Mouse (Mus musculus): ENCODE results near the gene Tns2. TPM values are rescaled to one million over a fixed set of nuclear protein-coding genes. Genes with fewer than 3 reads are reported as not detected.
"Not testable (repeated sequence)": the region's sequence is repeated elsewhere in the genome, so short reads cannot be mapped to it uniquely, and the experiment has no call there.

Gene Tns2
- polyA plus RNA-seq, 1 experiment from 2014 or later = 40.1 TPM

GRCm38 (mm10) chr15:102077111-102077677, 23.0 kb upstream of the Tns2 start:
- no peaks in the 10 kb centered on the region for H3K27me3 ChIP-seq
- no peak for ATAC-seq (ENCODE audit: insufficient number of reproducible peaks, insufficient read depth, low FRiP score, low TSS enrichment, low read depth)
- 90% methylated on average over 2 of the region's 2 CpGs for WGBS
- no peak overlapping the region for H3K27ac ChIP-seq
- H3K9me3 ChIP-seq = no peaks in the 10 kb centered on the region
- H3K4me2 ChIP-seq = no peak overlapping the region
- H3K36me3 ChIP-seq = peaks cover 5% of the 10 kb centered on the region
- no peak overlapping the region for H3K4me3 ChIP-seq
- H3K9ac ChIP-seq = no peak overlapping the region
- H3K4me1 ChIP-seq = peaks cover 13% of the 10 kb centered on the region

GRCm38 (mm10) chr15:102079221-102079620, 21.0 kb upstream of the Tns2 start:
- Histone ChIP-seq H3K4me2 (no peak overlapping the region), H3K27ac (no peak overlapping the region), H3K9me3 (no peaks in the 10 kb centered on the region), H3K4me1 (peaks cover 11% of the 10 kb centered on the region), H3K27me3 (no peaks in the 10 kb centered on the region), H3K36me3 (peaks cover 24% of the 10 kb centered on the region), H3K4me3 (no peak overlapping the region), H3K9ac (no peak overlapping the region)
- 74% methylated on average over 4 of the region's 4 CpGs for WGBS
- no peak for ATAC-seq (ENCODE audit: insufficient number of reproducible peaks, insufficient read depth, low FRiP score, low TSS enrichment, low read depth)

- not testable (repeated sequence) for ATAC-seq (ENCODE audit: insufficient number of reproducible peaks, insufficient read depth, low FRiP score, low TSS enrichment, low read depth)
These were observed 20.3 kb upstream of the Tns2 start for GRCm38 (mm10) chr15:102079924-102080323.

GRCm38 (mm10) chr15:102080429-102080828, 19.8 kb upstream of the Tns2 start:
- H3K27me3 ChIP-seq = no peaks in the 10 kb centered on the region
- 71% methylated on average over 2 of the region's 2 CpGs for WGBS
- no peak overlapping the region for H3K9ac ChIP-seq
- no peaks in the 10 kb centered on the region for H3K9me3 ChIP-seq
- peaks cover 5% of the 10 kb centered on the region for H3K4me1 ChIP-seq
- H3K4me3 ChIP-seq = no peak overlapping the region
- H3K4me2 ChIP-seq = no peak overlapping the region
- ATAC-seq (ENCODE audit: insufficient number of reproducible peaks, insufficient read depth, low FRiP score, low TSS enrichment, low read depth) = no peak
- H3K27ac ChIP-seq = no peak overlapping the region
- H3K36me3 ChIP-seq = peaks cover 35% of the 10 kb centered on the region

More at GRCm38 (mm10) chr15:102079924-102080323, 20.3 kb upstream of the Tns2 start:
- not testable (repeated sequence) for H3K4me3 ChIP-seq, H3K9me3 ChIP-seq, H3K9ac ChIP-seq, H3K27me3 ChIP-seq, H3K4me2 ChIP-seq, H3K27ac ChIP-seq
- H3K4me1 ChIP-seq = peaks cover 10% of the 10 kb centered on the region
- peaks cover 31% of the 10 kb centered on the region for H3K36me3 ChIP-seq
- WGBS = 68% methylated on average over 8 of the region's 8 CpGs

GRCm38 (mm10) chr15:102082148-102082547, 18.1 kb upstream of the Tns2 start:
- Histone ChIP-seq H3K4me2 (no peak overlapping the region), H3K9me3 (no peaks in the 10 kb centered on the region), H3K9ac (no peak overlapping the region), H3K4me3 (no peak overlapping the region), H3K4me1 (no peaks in the 10 kb centered on the region), H3K27me3 (no peaks in the 10 kb centered on the region), H3K27ac (no peak overlapping the region), H3K36me3 (peaks cover 50% of the 10 kb centered on the region)
- ATAC-seq (ENCODE audit: insufficient number of reproducible peaks, insufficient read depth, low FRiP score, low TSS enrichment, low read depth) = no peak
- WGBS = 86% methylated on average over 4 of the region's 4 CpGs

GRCm38 (mm10) chr15:102083028-102083427, 17.2 kb upstream of the Tns2 start:
- ATAC-seq (ENCODE audit: insufficient number of reproducible peaks, insufficient read depth, low FRiP score, low TSS enrichment, low read depth) = no peak

GRCm38 (mm10) chr15:102089914-102090585, 10.2 kb upstream of the Tns2 start:
- Histone ChIP-seq H3K27me3 (no peaks in the 10 kb centered on the region), H3K4me2 (no peak overlapping the region), H3K9me3 (no peaks in the 10 kb centered on the region), H3K9ac (no peak overlapping the region), H3K27ac (no peak overlapping the region), H3K4me3 (no peak overlapping the region), H3K4me1 (no peaks in the 10 kb centered on the region), H3K36me3 (peaks cover 98% of the 10 kb centered on the region)
- no peak for ATAC-seq (ENCODE audit: insufficient number of reproducible peaks, insufficient read depth, low FRiP score, low TSS enrichment, low read depth)
- 85% methylated on average over 12 of the region's 12 CpGs for WGBS

More at GRCm38 (mm10) chr15:102083028-102083427, 17.2 kb upstream of the Tns2 start:
- Histone ChIP-seq H3K4me1 (no peaks in the 10 kb centered on the region), H3K4me3 (no peak overlapping the region), H3K9me3 (no peaks in the 10 kb centered on the region), H3K36me3 (peaks cover 59% of the 10 kb centered on the region), H3K27ac (no peak overlapping the region), H3K27me3 (no peaks in the 10 kb centered on the region), H3K9ac (no peak overlapping the region), H3K4me2 (no peak overlapping the region)
- 80% methylated on average over 4 of the region's 4 CpGs for WGBS

- Histone ChIP-seq H3K9ac (no peak overlapping the region), H3K4me3 (no peak overlapping the region), H3K27me3 (no peaks in the 10 kb centered on the region), H3K4me2 (no peak overlapping the region), H3K4me1 (no peaks in the 10 kb centered on the region), H3K36me3 (peaks cover 99% of the 10 kb centered on the region), H3K9me3 (no peaks in the 10 kb centered on the region), H3K27ac (no peak overlapping the region)
- no peak for ATAC-seq (ENCODE audit: insufficient number of reproducible peaks, insufficient read depth, low FRiP score, low TSS enrichment, low read depth)
- WGBS = 78% methylated on average over 12 of the region's 12 CpGs
These were observed 9.0 kb upstream of the Tns2 start for GRCm38 (mm10) chr15:102091063-102091679.

GRCm38 (mm10) chr15:102091688-102092087, 8.5 kb upstream of the Tns2 start:
- no peak for ATAC-seq (ENCODE audit: insufficient number of reproducible peaks, insufficient read depth, low FRiP score, low TSS enrichment, low read depth)
- 81% methylated on average over 1 of the region's 1 CpGs for WGBS
- Histone ChIP-seq H3K4me3 (no peak overlapping the region), H3K27ac (no peak overlapping the region), H3K4me1 (no peaks in the 10 kb centered on the region), H3K9ac (no peak overlapping the region), H3K27me3 (no peaks in the 10 kb centered on the region), H3K9me3 (no peaks in the 10 kb centered on the region), H3K4me2 (no peak overlapping the region), H3K36me3 (peaks cover 99% of the 10 kb centered on the region)

GRCm38 (mm10) chr15:102092222-102092621, 8.0 kb upstream of the Tns2 start:
- Histone ChIP-seq H3K9me3 (no peaks in the 10 kb centered on the region), H3K27me3 (no peaks in the 10 kb centered on the region), H3K27ac (no peak overlapping the region), H3K4me1 (peaks cover 2% of the 10 kb centered on the region), H3K36me3 (peaks cover 96% of the 10 kb centered on the region), H3K9ac (no peak overlapping the region), H3K4me3 (no peak overlapping the region), H3K4me2 (no peak overlapping the region)
- ATAC-seq (ENCODE audit: insufficient number of reproducible peaks, insufficient read depth, low FRiP score, low TSS enrichment, low read depth) = no peak
- WGBS = 90% methylated on average over 4 of the region's 4 CpGs

- Histone ChIP-seq H3K4me2 (no peak overlapping the region), H3K36me3 (peaks cover 85% of the 10 kb centered on the region), H3K27ac (no peak overlapping the region), H3K9me3 (no peaks in the 10 kb centered on the region), H3K9ac (no peak overlapping the region), H3K27me3 (no peaks in the 10 kb centered on the region), H3K4me3 (no peak overlapping the region), H3K4me1 (peaks cover 21% of the 10 kb centered on the region)
- no peak for ATAC-seq (ENCODE audit: insufficient number of reproducible peaks, insufficient read depth, low FRiP score, low TSS enrichment, low read depth)
- 65% methylated on average over 2 of the region's 2 CpGs for WGBS
These were observed 6.1 kb upstream of the Tns2 start for GRCm38 (mm10) chr15:102094157-102094556.

GRCm38 (mm10) chr15:102094988-102095387, 5.2 kb upstream of the Tns2 start:
- no peak overlapping the region for H3K4me2 ChIP-seq
- peaks cover 77% of the 10 kb centered on the region for H3K36me3 ChIP-seq
- no peaks in the 10 kb centered on the region for H3K27me3 ChIP-seq
- ATAC-seq (ENCODE audit: insufficient number of reproducible peaks, insufficient read depth, low FRiP score, low TSS enrichment, low read depth) = no peak
- no peak overlapping the region for H3K9ac ChIP-seq
- H3K27ac ChIP-seq = no peak overlapping the region
- no peaks in the 10 kb centered on the region for H3K9me3 ChIP-seq
- WGBS = 84% methylated on average over 16 of the region's 16 CpGs
- no peak overlapping the region for H3K4me3 ChIP-seq
- H3K4me1 ChIP-seq = peaks cover 30% of the 10 kb centered on the region
